ENCODE assay signal across 8 mouse cellular contexts in the genomic region with DNA sequence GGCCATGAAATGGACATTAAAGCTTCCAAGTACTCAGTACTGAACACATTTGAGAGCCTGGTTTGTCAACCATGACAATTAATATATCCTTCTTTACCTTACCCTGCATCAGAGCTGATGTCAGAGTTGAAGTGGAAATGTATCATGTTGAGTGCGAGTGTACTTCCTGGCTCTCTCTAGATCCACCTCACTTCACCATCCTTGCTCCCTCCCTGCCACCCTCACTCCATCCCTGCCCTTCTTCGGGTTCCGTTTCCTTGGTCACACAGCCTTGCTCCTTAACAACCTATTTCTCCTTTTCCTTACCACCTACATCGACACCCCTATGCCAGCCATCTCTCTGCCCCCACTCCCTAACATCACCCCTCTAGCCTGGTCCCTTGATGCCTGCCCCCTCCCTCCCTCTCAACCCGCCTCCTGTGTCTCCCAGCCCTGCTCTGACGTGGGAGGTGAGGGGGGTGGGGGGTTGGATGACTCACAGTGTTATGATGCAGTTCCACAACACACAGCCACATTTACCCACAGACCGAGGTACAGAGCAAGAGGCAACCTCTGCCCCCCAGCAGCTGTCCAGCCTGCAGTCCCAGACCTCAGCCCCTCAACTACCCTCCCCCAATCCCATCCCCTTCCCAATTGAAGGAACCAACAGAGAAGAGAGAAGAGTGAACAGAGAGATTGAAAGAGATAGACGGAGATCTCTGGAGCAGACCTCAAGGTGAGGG. TPM values are rescaled to one million over a fixed set of nuclear protein-coding genes. Genes with fewer than 3 reads are reported as not detected.
DNase-seq lines count a peak whose midpoint lies in the region; ATAC-seq and TF ChIP-seq lines count a peak whose summit lies in the region.

A gene (plus strand): TSS at position 480 of the 722 bp plus-strand sequence.

- 4% methylated on average over 8 of the region's 8 CpGs for WGBS in midbrain, embryonic 12.5 days

- intact Hi-C loops in left cerebral cortex, postnatal 36 days (cut with DNase I) = loop anchor here (10.0 kb wide), 1 partner anchor 311 kb away; a partner anchor contains a TSS

- peak; percentile 70 to 72 for ATAC-seq in hematopoietic stem cell, adult 5-6 weeks (replicated peaks in 1 of 2; ENCODE audit: insufficient read depth in 1 of 2, low FRiP score in 2 of 2, low TSS enrichment in 1 of 2, low read depth in 1 of 2, poor library complexity in 2 of 2, severe bottlenecking in 2 of 2)
- peak; percentile 72 for ATAC-seq in midbrain, embryonic 12.5 days (ENCODE audit: low FRiP score, low read depth)

- H3K9ac ChIP-seq in midbrain, embryonic 12.5 days (replicated peaks) = peak within 1 kb of the TSS; percentile 73

- DNase-seq in heart, adult 18-20 months = peak; percentile 37 to 58
- no peak for DNase-seq in heart, adult 9 months (ENCODE audit: low spot score in 2 of 2)
- peak; percentile 88 for DNase-seq in brain, embryonic 14.5 days (ENCODE audit: low read depth)
- peak; percentile 72 to 79 for DNase-seq in left cerebral cortex, postnatal 36 days (ENCODE audit: low spot score in 2 of 2)
- peak; percentile 70 to 81 for DNase-seq in spleen, postnatal 4 days (ENCODE audit: low spot score in 2 of 2)

- TF ChIP-seq CTCF in brain, embryonic 14.5 days (IDR thresholded peaks at IDR 0.05; ENCODE audit: borderline replicate concordance, extremely low read depth, insufficient read depth, insufficient read length) = no peak

- H3K4me2 ChIP-seq in midbrain, embryonic 12.5 days (replicated peaks) = peak within 1 kb of the TSS; percentile 65

- peaks cover 96% of the 10 kb centered on the region for H3K4me1 ChIP-seq in erythroblast, embryonic 14.5 days (ENCODE audit: control insufficient read depth)
- peaks cover 49% of the 10 kb centered on the region for H3K4me1 ChIP-seq in midbrain, embryonic 12.5 days

- peaks cover 36% of the 10 kb centered on the region for H3K27me3 ChIP-seq in erythroblast, embryonic 14.5 days (ENCODE audit: control insufficient read depth)
- no peaks in the 10 kb centered on the region for H3K27me3 ChIP-seq in midbrain, embryonic 12.5 days

- peak within 1 kb of the TSS; percentile 72 for H3K27ac ChIP-seq in midbrain, embryonic 12.5 days (replicated peaks)

- H3K4me3 ChIP-seq in erythroblast, embryonic 14.5 days (replicated peaks) = peak within 1 kb of the TSS; percentile 83
- peak within 1 kb of the TSS; percentile 65 for H3K4me3 ChIP-seq in midbrain, embryonic 12.5 days

- peaks cover 71% of the 10 kb centered on the region for H3K36me3 ChIP-seq in erythroblast, embryonic 14.5 days (ENCODE audit: control insufficient read depth)
- H3K36me3 ChIP-seq in midbrain, embryonic 12.5 days = no peaks in the 10 kb centered on the region

- no peaks in the 10 kb centered on the region for H3K9me3 ChIP-seq in erythroblast, embryonic 14.5 days (ENCODE audit: control insufficient read depth, low read length)
- H3K9me3 ChIP-seq in midbrain, embryonic 12.5 days = no peaks in the 10 kb centered on the region

- no peak for TF ChIP-seq POLR2A in brain, embryonic 14.5 days (IDR thresholded peaks at IDR 0.05; ENCODE audit: borderline replicate concordance, extremely low read depth, insufficient read depth, insufficient read length, poor library complexity, severe bottlenecking)

RNA-seq across cellular contexts. Expression of the gene that starts here (rescaled TPM):
- under 1 TPM; 0.20 to 0.23 TPM for total RNA-seq in heart, adult 18-20 months (2021)
- polyA plus RNA-seq in brain, embryonic 14.5 days (2012; rRNA removed) = 41.7 and 61.5 TPM in 2 replicates
- polyA plus RNA-seq in erythroblast, embryonic 14.5 days (2012) = 145 and 156 TPM in 2 replicates
- total RNA-seq in hematopoietic stem cell, adult 5-6 weeks (2017) = 0.25 and 0.50 TPM in 2 replicates
- total RNA-seq in left cerebral cortex, postnatal 36 days (2021) = 10 to 100 TPM; 65.8 to 94.6 TPM
- polyA plus RNA-seq in midbrain, embryonic 12.5 days (2016; fragmentation: Nextera tagmentation; extraction: Ambion mirVana) = 22.5 and 26.3 TPM in 2 replicates

Comparison
In these comparisons a context has a peak if more than half of its experiments do, and no peak if none do; other contexts are left out.
1. RNA of the gene that starts here (total RNA-seq): 65.8 to 94.6 TPM in left cerebral cortex, postnatal 36 days; 0.25 to 0.50 TPM in hematopoietic stem cell, adult 5-6 weeks and 0.20 to 0.23 TPM in heart, adult 18-20 months; every median in the first group is over 10 times any median in the second.
2. Peak in DNase-seq in heart, adult 18-20 months; RNA of the gene not detected or under 1 TPM.
3. Peak in ATAC-seq in hematopoietic stem cell, adult 5-6 weeks; RNA of the gene not detected or under 1 TPM.
4. DNase-seq: peak in brain, embryonic 14.5 days (single experiment), left cerebral cortex, postnatal 36 days (2 of 2) and spleen, postnatal 4 days (2 of 2); none in heart, adult 9 months (0 of 2).